Mouse (Mus musculus) embryonic facial prominence, embryonic 11.5 days (tissue): Measurements from ENCODE around the gene Rnf181. TPM values are rescaled to one million over a fixed set of nuclear protein-coding genes. Genes with fewer than 3 reads are reported as not detected.
A peak's percentile ranks its signal among the peaks of the same experiment; 100 is the strongest.

Experiments
- ATAC-seq: fragments of 200-750 bp; cut with Nextera tagmentation; replicated peaks from 2 replicates; pipeline ENCODE4 v1.8.0; 2017; ENCODE audit warnings: low read depth; ENCODE audit not compliant: insufficient number of reproducible peaks, low FRiP score, low TSS enrichment
- DNase-seq: peaks from one replicate; pipeline ENCODE4 v3.0.0-alpha.2; 2015; ENCODE audit warnings: low spot score
- H3K27ac ChIP-seq: fragments of 300-500 bp; sonication (generic); replicated peaks from 2 replicates; pipeline ENCODE4 v1.5.1; 2014; ENCODE audit warnings: mild to moderate bottlenecking, low read depth, low read length, control low read depth
- H3K27me3 ChIP-seq: fragments of 300-500 bp; sonication (generic); 2 replicates; pipeline ENCODE4 v1.6.1; 2014; ENCODE audit warnings: mild to moderate bottlenecking, low read length, moderate library complexity, mixed read lengths; ENCODE audit not compliant: control insufficient read depth, insufficient read depth
- H3K36me3 ChIP-seq: fragments of 300-500 bp; sonication (generic); replicated peaks from 2 replicates; pipeline ENCODE4 v1.6.1; 2014; ENCODE audit warnings: low read depth, mild to moderate bottlenecking, low read length, moderate library complexity, mixed read lengths; ENCODE audit not compliant: control insufficient read depth, insufficient read depth
- H3K4me1 ChIP-seq: fragments of 300-500 bp; sonication (generic); 2 replicates; pipeline ENCODE4 v1.6.1; 2014; ENCODE audit warnings: low read length, mixed read lengths; ENCODE audit not compliant: control insufficient read depth, insufficient read depth
- H3K4me2 ChIP-seq: fragments of 300-500 bp; sonication (generic); 2 replicates; pipeline ENCODE4 v1.6.1; 2014; ENCODE audit warnings: low read depth, mild to moderate bottlenecking, control low read depth, low read length, moderate library complexity
- H3K4me3 ChIP-seq: fragments of 300-500 bp; sonication (generic); 2 replicates; pipeline ENCODE4 v1.5.1; 2014; ENCODE audit warnings: low read depth, low read length, control low read depth
- H3K9ac ChIP-seq: fragments of 300-500 bp; sonication (generic); replicated peaks from 2 replicates; pipeline ENCODE4 v1.6.1; 2014; ENCODE audit warnings: mild to moderate bottlenecking, control low read depth, low read length
- H3K9me3 ChIP-seq: fragments of 300-500 bp; sonication (generic); replicated peaks from 2 replicates; pipeline ENCODE4 v1.6.1; 2016; ENCODE audit warnings: mild to moderate bottlenecking, low read length, inconsistent platforms, mixed read lengths; ENCODE audit not compliant: control insufficient read depth
- WGBS: fragments of 180-500 bp; shearing (Covaris S2); extraction: QIAGEN DNeasy Blood & Tissue Kit; methylation state at CpG from one replicate; pipeline ENCODE4 v1.1.7; 2014; 5-methylcytosine and 5-hydroxymethylcytosine counted together
- polyA plus RNA-seq: library from polyadenylated mRNA; unstranded; fragments of >200 nt; fragmentation: Nextera tagmentation; extraction: Ambion mirVana; gene quantifications from 2 replicates; pipeline ENCODE4 v1.2.1, GENCODE M21; 2014

Gene Rnf181
- polyA plus RNA-seq, 1 experiment from 2014 or later: 95.1 TPM

- H3K27me3 ChIP-seq: no peaks in the 10 kb centered on the region
- no peak overlapping the region for H3K27ac ChIP-seq
- WGBS: 33% methylated on average over 8 of the region's 8 CpGs
- ATAC-seq (0 out of 2 replicates have a peak, but pooled peaks have one; percentile 5), DNase-seq (no peak)
- peak overlapping the region; percentile 97 for H3K4me2 ChIP-seq
- H3K4me1 ChIP-seq: peaks cover under 1% of the 10 kb centered on the region; the same call in 1 of the 2 replicates
- H3K4me3 ChIP-seq: peak overlapping the region; percentile 56
- H3K36me3 ChIP-seq: peaks cover 6% of the 10 kb centered on the region
- H3K9me3 ChIP-seq: no peaks in the 10 kb centered on the region
- H3K9ac ChIP-seq: peak overlapping the region; percentile 72
Observed at GRCm38 (mm10) chr6:72356001-72356532, 10.7 kb downstream of the Rnf181 start.

- WGBS: under 1% methylated on average over 68 of the region's 71 CpGs
- Histone ChIP-seq H3K9ac (peak within 1 kb of the TSS; percentile 72), H3K4me3 (peak within 1 kb of the TSS; percentile 56), H3K27ac (no peak within 1 kb of the TSS), H3K4me2 (peak within 1 kb of the TSS; percentile 97), H3K9me3 (no peaks in the 10 kb centered on the region), H3K36me3 (peaks cover 1% of the 10 kb centered on the region), H3K4me1 (no peaks in the 10 kb centered on the region; the same call in 1 of the 2 replicates), H3K27me3 (no peaks in the 10 kb centered on the region)
- ATAC-seq (peak; percentile 80), DNase-seq (peak; percentile 85)
Observed at GRCm38 (mm10) chr6:72355066-72355911, 11.5 kb downstream of the Rnf181 start, which contains the start of gene Tmem150a. TSS of gene Tmem150a (plus strand) at chr6:72355447.

- Histone ChIP-seq H3K36me3 (no peaks in the 10 kb centered on the region), H3K4me1 (no peaks in the 10 kb centered on the region; the same call in none of the 2 replicates), H3K27ac (no peak overlapping the region), H3K4me2 (no peak overlapping the region), H3K9ac (no peak overlapping the region), H3K9me3 (no peaks in the 10 kb centered on the region), H3K4me3 (no peak overlapping the region), H3K27me3 (no peaks in the 10 kb centered on the region)
- no peak for DNase-seq
- 75% methylated on average over 1 of the region's 1 CpGs for WGBS
- ATAC-seq: no peak
Observed at GRCm38 (mm10) chr6:72354025-72354424, 12.7 kb downstream of the Rnf181 start.

GRCm38 (mm10) chr6:72352636-72353405, 13.9 kb downstream of the Rnf181 start:
- no peak overlapping the region for H3K4me3 ChIP-seq
- no peak overlapping the region for H3K4me2 ChIP-seq
- H3K36me3 ChIP-seq: no peaks in the 10 kb centered on the region
- DNase-seq (peak; percentile 68), ATAC-seq (no peak)
- H3K27ac ChIP-seq: no peak overlapping the region
- H3K4me1 ChIP-seq: peaks cover 6% of the 10 kb centered on the region
- no peak overlapping the region for H3K9ac ChIP-seq
- 53% methylated on average over 5 of the region's 5 CpGs for WGBS
- H3K27me3 ChIP-seq: no peaks in the 10 kb centered on the region
- H3K9me3 ChIP-seq: no peaks in the 10 kb centered on the region

- H3K27me3 ChIP-seq: no peaks in the 10 kb centered on the region
- no peaks in the 10 kb centered on the region for H3K9me3 ChIP-seq
- no peak overlapping the region for H3K27ac ChIP-seq
- no peak for DNase-seq
- WGBS: 84% methylated on average over 2 of the region's 2 CpGs
- ATAC-seq: no peak
- H3K4me3 ChIP-seq: no peak overlapping the region
- no peak overlapping the region for H3K4me2 ChIP-seq
- H3K4me1 ChIP-seq: peaks cover 6% of the 10 kb centered on the region
- H3K36me3 ChIP-seq: no peaks in the 10 kb centered on the region
- H3K9ac ChIP-seq: no peak overlapping the region
Observed at GRCm38 (mm10) chr6:72350214-72350613, 16.5 kb downstream of the Rnf181 start.

- Histone ChIP-seq H3K27me3 (no peaks in the 10 kb centered on the region), H3K27ac (no peak overlapping the region), H3K4me1 (peaks cover 6% of the 10 kb centered on the region; the same call in 1 of the 2 replicates), H3K4me2 (peak overlapping the region; percentile 44; the same call in 1 of the 2 replicates), H3K9me3 (no peaks in the 10 kb centered on the region), H3K4me3 (no peak overlapping the region), H3K36me3 (no peaks in the 10 kb centered on the region), H3K9ac (no peak overlapping the region)
- WGBS: 79% methylated on average over 10 of the region's 10 CpGs
- ATAC-seq: no peak
- no peak for DNase-seq
Observed at GRCm38 (mm10) chr6:72348411-72348810, 18.3 kb downstream of the Rnf181 start.

GRCm38 (mm10) chr6:72347166-72347941, 19.4 kb downstream of the Rnf181 start, which contains the start of gene 0610030E20Rik:
TSS of gene 0610030E20Rik (plus strand) at chr6:72347317.
- Histone ChIP-seq H3K4me3 (peak within 1 kb of the TSS; percentile 90), H3K9me3 (no peaks in the 10 kb centered on the region), H3K27me3 (no peaks in the 10 kb centered on the region), H3K27ac (peak within 1 kb of the TSS; percentile 86), H3K36me3 (no peaks in the 10 kb centered on the region), H3K4me1 (peaks cover 6% of the 10 kb centered on the region; the same call in 1 of the 2 replicates), H3K4me2 (peak within 1 kb of the TSS; percentile 44), H3K9ac (peak within 1 kb of the TSS; percentile 94)
- ATAC-seq (peak; percentile 79), DNase-seq (peak; percentile 87)
- WGBS: under 1% methylated on average over 65 of the region's 72 CpGs
